Mouse (Mus musculus): Measurements from ENCODE around the gene Pced1b. TPM values are rescaled to one million over a fixed set of nuclear protein-coding genes. Genes with fewer than 3 reads are reported as not detected.
A peak's percentile ranks its signal among the peaks of the same experiment; 100 is the strongest.

Gene Pced1b
- polyA plus RNA-seq, 1 experiment from 2014 or later: 3.6 TPM

- no peaks in the 10 kb centered on the region; the same call in 1 of the 2 replicates for H3K9me3 ChIP-seq (ENCODE audit: control insufficient read depth, low read length)
- H3K36me3 ChIP-seq (ENCODE audit: control insufficient read depth, insufficient read depth, low read length): no peaks in the 10 kb centered on the region
- WGBS: 49% methylated on average over 8 of the region's 8 CpGs
- H3K27me3 ChIP-seq (replicated peaks; ENCODE audit: control insufficient read depth, insufficient read depth, low read length): no peaks in the 10 kb centered on the region
- DNase-seq (ENCODE audit: low spot score) (no peak), ATAC-seq (ENCODE audit: low read depth) (no peak)
- no peak overlapping the region for H3K4me2 ChIP-seq (ENCODE audit: low read depth, low read length)
- H3K4me3 ChIP-seq (ENCODE audit: low read depth, low read length): no peak overlapping the region
- no peaks in the 10 kb centered on the region for H3K4me1 ChIP-seq (ENCODE audit: control insufficient read depth, insufficient read depth, low read length)
- no peak overlapping the region; the same call in 1 of the 2 replicates for H3K27ac ChIP-seq (replicated peaks; ENCODE audit: low read depth, low read length)
- H3K9ac ChIP-seq (ENCODE audit: low read depth, low read length): no peak overlapping the region
Observed at GRCm38 (mm10) chr15:97224003-97224402, 22.9 kb upstream of the Pced1b start.

GRCm38 (mm10) chr15:97229494-97230077 is 17.3 kb upstream of the Pced1b start:
- ATAC-seq (ENCODE audit: low read depth): no peak
- WGBS: 78% methylated on average over 11 of the region's 11 CpGs

GRCm38 (mm10) chr15:97234076-97234475 is 12.8 kb upstream of the Pced1b start:
- no peak overlapping the region for H3K4me3 ChIP-seq (ENCODE audit: low read depth, low read length)
- H3K4me1 ChIP-seq (ENCODE audit: control insufficient read depth, insufficient read depth, low read length): no peaks in the 10 kb centered on the region
- no peak overlapping the region for H3K4me2 ChIP-seq (ENCODE audit: low read depth, low read length)
- 80% methylated on average over 6 of the region's 6 CpGs for WGBS
- ATAC-seq (ENCODE audit: low read depth) (no peak), DNase-seq (ENCODE audit: low spot score) (no peak)
- H3K36me3 ChIP-seq (ENCODE audit: control insufficient read depth, insufficient read depth, low read length): no peaks in the 10 kb centered on the region
- H3K9me3 ChIP-seq (ENCODE audit: control insufficient read depth, low read length): no peaks in the 10 kb centered on the region; the same call in 1 of the 2 replicates
- no peak overlapping the region for H3K9ac ChIP-seq (ENCODE audit: low read depth, low read length)
- no peaks in the 10 kb centered on the region for H3K27me3 ChIP-seq (replicated peaks; ENCODE audit: control insufficient read depth, insufficient read depth, low read length)
- no peak overlapping the region for H3K27ac ChIP-seq (replicated peaks; ENCODE audit: low read depth, low read length)

More at GRCm38 (mm10) chr15:97229494-97230077, 17.3 kb upstream of the Pced1b start:
- no peaks in the 10 kb centered on the region for H3K36me3 ChIP-seq (ENCODE audit: control insufficient read depth, insufficient read depth, low read length)
- no peaks in the 10 kb centered on the region; the same call in 1 of the 2 replicates for H3K9me3 ChIP-seq (ENCODE audit: control insufficient read depth, low read length)
- DNase-seq (ENCODE audit: low spot score): no peak
- no peak overlapping the region for H3K4me3 ChIP-seq (ENCODE audit: low read depth, low read length)
- H3K9ac ChIP-seq (ENCODE audit: low read depth, low read length): no peak overlapping the region
- H3K4me2 ChIP-seq (ENCODE audit: low read depth, low read length): no peak overlapping the region
- no peaks in the 10 kb centered on the region for H3K4me1 ChIP-seq (ENCODE audit: control insufficient read depth, insufficient read depth, low read length)
- H3K27ac ChIP-seq (replicated peaks; ENCODE audit: low read depth, low read length): no peak overlapping the region
- H3K27me3 ChIP-seq (replicated peaks; ENCODE audit: control insufficient read depth, insufficient read depth, low read length): no peaks in the 10 kb centered on the region

GRCm38 (mm10) chr15:97235183-97235582 is 11.7 kb upstream of the Pced1b start:
- no peaks in the 10 kb centered on the region for H3K27me3 ChIP-seq (replicated peaks; ENCODE audit: control insufficient read depth, insufficient read depth, low read length)
- no peaks in the 10 kb centered on the region for H3K4me1 ChIP-seq (ENCODE audit: control insufficient read depth, insufficient read depth, low read length)
- H3K4me2 ChIP-seq (ENCODE audit: low read depth, low read length): no peak overlapping the region
- no peak overlapping the region for H3K4me3 ChIP-seq (ENCODE audit: low read depth, low read length)
- no peaks in the 10 kb centered on the region for H3K36me3 ChIP-seq (ENCODE audit: control insufficient read depth, insufficient read depth, low read length)
- no peak overlapping the region for H3K9ac ChIP-seq (ENCODE audit: low read depth, low read length)
- 28% methylated on average over 7 of the region's 7 CpGs for WGBS
- ATAC-seq (ENCODE audit: low read depth): no peak
- H3K9me3 ChIP-seq (ENCODE audit: control insufficient read depth, low read length): no peaks in the 10 kb centered on the region; the same call in 1 of the 2 replicates
- H3K27ac ChIP-seq (replicated peaks; ENCODE audit: low read depth, low read length): no peak overlapping the region
- DNase-seq (ENCODE audit: low spot score): peak; percentile 40

GRCm38 (mm10) chr15:97236943-97237342 is 10.0 kb upstream of the Pced1b start:
- Histone ChIP-seq H3K4me3 (ENCODE audit: low read depth, low read length) (no peak overlapping the region), H3K4me2 (ENCODE audit: low read depth, low read length) (no peak overlapping the region), H3K27me3 (replicated peaks; ENCODE audit: control insufficient read depth, insufficient read depth, low read length) (no peaks in the 10 kb centered on the region), H3K27ac (replicated peaks; ENCODE audit: low read depth, low read length) (no peak overlapping the region), H3K9me3 (ENCODE audit: control insufficient read depth, low read length) (no peaks in the 10 kb centered on the region; the same call in 1 of the 2 replicates), H3K36me3 (ENCODE audit: control insufficient read depth, insufficient read depth, low read length) (no peaks in the 10 kb centered on the region), H3K9ac (ENCODE audit: low read depth, low read length) (no peak overlapping the region), H3K4me1 (ENCODE audit: control insufficient read depth, insufficient read depth, low read length) (no peaks in the 10 kb centered on the region)
- ATAC-seq (ENCODE audit: low read depth): no peak
- 46% methylated on average over 9 of the region's 9 CpGs for WGBS
- no peak for DNase-seq (ENCODE audit: low spot score)

GRCm38 (mm10) chr15:97245392-97245791 is 1.5 kb upstream of the Pced1b start:
- DNase-seq (ENCODE audit: low spot score) (no peak), ATAC-seq (ENCODE audit: low read depth) (no peak)
- Histone ChIP-seq H3K4me1 (ENCODE audit: control insufficient read depth, insufficient read depth, low read length) (0 out of 2 replicates have a peak, but pooled peaks cover 5% of the 10 kb centered on the region), H3K4me2 (ENCODE audit: low read depth, low read length) (no peak overlapping the region), H3K27ac (replicated peaks; ENCODE audit: low read depth, low read length) (no peak overlapping the region), H3K9ac (ENCODE audit: low read depth, low read length) (no peak overlapping the region), H3K9me3 (ENCODE audit: control insufficient read depth, low read length) (no peaks in the 10 kb centered on the region), H3K4me3 (ENCODE audit: low read depth, low read length) (no peak overlapping the region), H3K27me3 (replicated peaks; ENCODE audit: control insufficient read depth, insufficient read depth, low read length) (peaks cover 20% of the 10 kb centered on the region), H3K36me3 (ENCODE audit: control insufficient read depth, insufficient read depth, low read length) (no peaks in the 10 kb centered on the region)
- 87% methylated on average over 18 of the region's 18 CpGs for WGBS

- Histone ChIP-seq H3K36me3 (ENCODE audit: control insufficient read depth, insufficient read depth, low read length) (no peaks in the 10 kb centered on the region), H3K4me2 (ENCODE audit: low read depth, low read length) (peak overlapping the region; percentile 79), H3K9me3 (ENCODE audit: control insufficient read depth, low read length) (no peaks in the 10 kb centered on the region), H3K9ac (ENCODE audit: low read depth, low read length) (no peak overlapping the region), H3K4me3 (ENCODE audit: low read depth, low read length) (peak overlapping the region; percentile 77), H3K27me3 (replicated peaks; ENCODE audit: control insufficient read depth, insufficient read depth, low read length) (peaks cover 20% of the 10 kb centered on the region), H3K27ac (replicated peaks; ENCODE audit: low read depth, low read length) (no peak overlapping the region), H3K4me1 (ENCODE audit: control insufficient read depth, insufficient read depth, low read length) (0 out of 2 replicates have a peak, but pooled peaks cover 5% of the 10 kb centered on the region)
- 29% methylated on average over 14 of the region's 14 CpGs for WGBS
- ATAC-seq (ENCODE audit: low read depth): no peak
- DNase-seq (ENCODE audit: low spot score): no peak
Observed at GRCm38 (mm10) chr15:97246256-97246655, 651 bp upstream of the Pced1b start.

GRCm38 (mm10) chr15:97247791-97248161 is 869 bp downstream of the Pced1b start:
- Histone ChIP-seq H3K9me3 (ENCODE audit: control insufficient read depth, low read length) (no peaks in the 10 kb centered on the region), H3K4me3 (ENCODE audit: low read depth, low read length) (peak overlapping the region; percentile 77), H3K4me2 (ENCODE audit: low read depth, low read length) (peak overlapping the region; percentile 79), H3K27ac (replicated peaks; ENCODE audit: low read depth, low read length) (peak overlapping the region; percentile 72), H3K9ac (ENCODE audit: low read depth, low read length) (peak overlapping the region; percentile 89), H3K27me3 (replicated peaks; ENCODE audit: control insufficient read depth, insufficient read depth, low read length) (peaks cover 20% of the 10 kb centered on the region), H3K4me1 (ENCODE audit: control insufficient read depth, insufficient read depth, low read length) (0 out of 2 replicates have a peak, but pooled peaks cover 5% of the 10 kb centered on the region), H3K36me3 (ENCODE audit: control insufficient read depth, insufficient read depth, low read length) (no peaks in the 10 kb centered on the region)
- ATAC-seq (ENCODE audit: low read depth) (peak; percentile 27; the same call in 1 of the 2 replicates), DNase-seq (ENCODE audit: low spot score) (peak; percentile 48)
- 1% methylated on average over 14 of the region's 14 CpGs for WGBS

- Histone ChIP-seq H3K9me3 (ENCODE audit: control insufficient read depth, low read length) (no peaks in the 10 kb centered on the region), H3K9ac (ENCODE audit: low read depth, low read length) (peak overlapping the region; percentile 89), H3K36me3 (ENCODE audit: control insufficient read depth, insufficient read depth, low read length) (no peaks in the 10 kb centered on the region), H3K27me3 (replicated peaks; ENCODE audit: control insufficient read depth, insufficient read depth, low read length) (peaks cover 20% of the 10 kb centered on the region), H3K4me1 (ENCODE audit: control insufficient read depth, insufficient read depth, low read length) (0 out of 2 replicates have a peak, but pooled peaks cover 5% of the 10 kb centered on the region), H3K27ac (replicated peaks; ENCODE audit: low read depth, low read length) (peak overlapping the region; percentile 72; the same call in 1 of the 2 replicates), H3K4me3 (ENCODE audit: low read depth, low read length) (peak overlapping the region; percentile 77), H3K4me2 (ENCODE audit: low read depth, low read length) (peak overlapping the region; percentile 79)
- ATAC-seq (ENCODE audit: low read depth) (no peak), DNase-seq (ENCODE audit: low spot score) (peak; percentile 55)
- 8% methylated on average over 8 of the region's 8 CpGs for WGBS
Observed at GRCm38 (mm10) chr15:97248296-97248695, 1.4 kb downstream of the Pced1b start.

Data from embryonic facial prominence, embryonic 14.5 days (tissue).